Mouse (Mus musculus) midbrain, embryonic 11.5 days (tissue): ENCODE measurements at regions not wholly inside any gene's neighbourhood (a gene's known extent, or its start where the extent isn't known, plus 50 kb on each side); places are given as distances from the start of the nearest gene placed in this dataset.

Experiments
- ATAC-seq: fragments of 200-750 bp; cut with Nextera tagmentation; 2 replicates; pipeline ENCODE4 v1.8.0; 2017; ENCODE audit warnings: moderate TSS enrichment, moderate library complexity; ENCODE audit not compliant: low FRiP score
- DNase-seq: peaks from one replicate; pipeline ENCODE4 v3.0.0; 2015; ENCODE audit warnings: low spot score; ENCODE audit errors: missing footprints
- H3K27ac ChIP-seq: fragments of 300-500 bp; sonication (generic); 2 replicates; pipeline ENCODE4 v1.5.1; 2014; ENCODE audit warnings: low read depth, low read length
- H3K27me3 ChIP-seq: fragments of 300-500 bp; sonication (generic); 2 replicates; pipeline ENCODE4 v1.6.1; 2014; ENCODE audit warnings: mild to moderate bottlenecking, low read length, moderate library complexity, mixed read lengths; ENCODE audit not compliant: control insufficient read depth, insufficient read depth
- H3K36me3 ChIP-seq: fragments of 300-500 bp; sonication (generic); 2 replicates; pipeline ENCODE4 v1.6.1; 2014; ENCODE audit warnings: mild to moderate bottlenecking, low read length, moderate library complexity, mixed read lengths; ENCODE audit not compliant: control insufficient read depth, insufficient read depth
- H3K4me1 ChIP-seq: fragments of 300-500 bp; sonication (generic); 2 replicates; pipeline ENCODE4 v1.6.1; 2014; ENCODE audit warnings: low read length; ENCODE audit not compliant: control insufficient read depth, insufficient read depth
- H3K4me2 ChIP-seq: fragments of 300-500 bp; sonication (generic); 2 replicates; pipeline ENCODE4 v1.6.1; 2014; ENCODE audit warnings: mild to moderate bottlenecking, moderate library complexity
- H3K4me3 ChIP-seq: fragments of 300-500 bp; sonication (generic); 2 replicates; pipeline ENCODE4 v1.5.1; 2014; ENCODE audit warnings: low read depth, low read length
- H3K9ac ChIP-seq: fragments of 300-500 bp; sonication (generic); 2 replicates; pipeline ENCODE4 v1.6.1; 2014; ENCODE audit warnings: low read length
- H3K9me3 ChIP-seq: fragments of 300-500 bp; sonication (generic); 2 replicates; pipeline ENCODE4 v1.6.1; 2016; ENCODE audit warnings: low read length; ENCODE audit not compliant: control insufficient read depth
- whole genome bisulfite sequencing: fragments of 180-500 bp; shearing (Covaris S2); extraction: QIAGEN DNeasy Blood & Tissue Kit; methylation state at CpG from one replicate; pipeline ENCODE4 v1.1.7; 2014; 5-methylcytosine and 5-hydroxymethylcytosine counted together

GRCm38 (mm10) chr1:144307854-144308285 lies 58.8 kb upstream of the Rgs1 start:
- H3K4me2 ChIP-seq, result no peak overlapping the region
- 89% methylated on average over 2 of the region's 2 CpGs for WGBS
- H3K9me3 ChIP-seq, result no peaks in the 10 kb centered on the region
- H3K27ac ChIP-seq, result no peak overlapping the region
- H3K36me3 ChIP-seq, result no peaks in the 10 kb centered on the region
- no peak for ATAC-seq
- no peak overlapping the region for H3K4me3 ChIP-seq
- no peaks in the 10 kb centered on the region for H3K27me3 ChIP-seq
- no peak overlapping the region for H3K9ac ChIP-seq
- no peak for DNase-seq
- H3K4me1 ChIP-seq, result no peaks in the 10 kb centered on the region

- Histone ChIP-seq H3K9me3 (no peaks in the 10 kb centered on the region), H3K27ac (no peak overlapping the region), H3K4me1 (no peaks in the 10 kb centered on the region), H3K9ac (no peak overlapping the region), H3K36me3 (no peaks in the 10 kb centered on the region), H3K4me3 (no peak overlapping the region), H3K27me3 (no peaks in the 10 kb centered on the region), H3K4me2 (no peak overlapping the region)
- 81% methylated on average over 7 of the region's 7 CpGs for WGBS
- ATAC-seq (no peak), DNase-seq (no peak)
Observed at GRCm38 (mm10) chr1:144307017-144307853, 58.2 kb upstream of the Rgs1 start.

GRCm38 (mm10) chr1:144306284-144306683 lies 57.2 kb upstream of the Rgs1 start:
- Histone ChIP-seq H3K9me3 (no peaks in the 10 kb centered on the region), H3K36me3 (no peaks in the 10 kb centered on the region), H3K9ac (no peak overlapping the region), H3K4me2 (no peak overlapping the region), H3K4me3 (no peak overlapping the region), H3K4me1 (no peaks in the 10 kb centered on the region), H3K27ac (no peak overlapping the region), H3K27me3 (no peaks in the 10 kb centered on the region)
- WGBS, result 64% methylated on average over 2 of the region's 2 CpGs
- DNase-seq (no peak), ATAC-seq (no peak)

- Histone ChIP-seq H3K9ac (no peak overlapping the region), H3K9me3 (no peaks in the 10 kb centered on the region), H3K4me1 (no peaks in the 10 kb centered on the region), H3K4me3 (no peak overlapping the region), H3K36me3 (no peaks in the 10 kb centered on the region), H3K4me2 (no peak overlapping the region), H3K27me3 (no peaks in the 10 kb centered on the region), H3K27ac (no peak overlapping the region)
- whole genome bisulfite sequencing, result 93% methylated on average over 2 of the region's 2 CpGs
- no peak for ATAC-seq
- no peak for DNase-seq
Observed at GRCm38 (mm10) chr1:144300670-144301069, 51.6 kb upstream of the Rgs1 start.
